Mouse (Mus musculus): Measurements from ENCODE around the gene Mtif3. TPM values are rescaled to one million over a fixed set of nuclear protein-coding genes. Genes with fewer than 3 reads are reported as not detected.

The Mtif3 gene
- polyA plus RNA-seq, 1 experiment from 2014 or later: 20.8 TPM

- Histone ChIP-seq H3K9me3 (replicated peaks) (no peaks in the 10 kb centered on the region), H3K27me3 (ENCODE audit: low read depth, poor library complexity, severe bottlenecking) (peaks cover 11% of the 10 kb centered on the region), H3K4me1 (peaks cover 7% of the 10 kb centered on the region), H3K36me3 (no peaks in the 10 kb centered on the region), H3K27ac (replicated peaks) (no peak overlapping the region), H3K4me3 (peak overlapping the region; percentile 33)
- WGBS: 25% methylated on average over 14 of the region's 14 CpGs
- DNase-seq (ENCODE audit: low spot score): peak; percentile 80
Observed at GRCm38 (mm10) chr5:146905486-146906172, 58.0 kb downstream of the Mtif3 start.

DNA sequence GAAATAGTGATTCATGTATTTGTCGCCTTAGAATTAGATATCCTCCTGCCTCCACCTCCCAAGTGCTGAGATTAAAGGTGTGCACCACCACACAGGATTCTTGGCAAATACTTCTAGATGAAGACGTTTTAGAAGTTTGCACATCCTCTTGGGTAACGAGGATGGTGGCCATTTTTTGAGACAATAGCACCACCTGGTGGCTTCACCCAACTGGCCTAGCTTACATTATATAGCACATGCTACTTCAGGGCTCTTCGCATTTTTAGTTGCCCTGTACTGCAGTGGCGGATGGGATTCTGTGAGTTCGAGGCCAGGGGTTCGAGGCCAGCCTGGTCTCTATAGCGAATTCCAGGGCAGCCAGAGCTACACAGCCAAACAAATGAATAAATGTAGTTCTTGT lies 59.2 kb downstream of the Mtif3 start:
- Histone ChIP-seq H3K4me3 (no peak overlapping the region), H3K9me3 (replicated peaks) (no peaks in the 10 kb centered on the region), H3K4me1 (peaks cover 7% of the 10 kb centered on the region), H3K36me3 (no peaks in the 10 kb centered on the region), H3K27me3 (ENCODE audit: low read depth, poor library complexity, severe bottlenecking) (peaks cover 11% of the 10 kb centered on the region), H3K27ac (replicated peaks) (no peak overlapping the region)
- WGBS: 45% methylated on average over 8 of the region's 8 CpGs
- DNase-seq (ENCODE audit: low spot score): peak; percentile 68

Other genes with a start within 250 kb of the Mtif3 start
- gene Usp12, start 168.8 kb downstream of the Mtif3 start, polyA plus RNA-seq (2016; fragmentation: Nextera tagmentation; extraction: Ambion mirVana): 14.4 and 14.6 TPM in 2 replicates
- 451 and 536 TPM in 2 replicates for gene Rpl21, start 130.9 kb downstream of the Mtif3 start, polyA plus RNA-seq (2016; fragmentation: Nextera tagmentation; extraction: Ambion mirVana)
- 30.1 and 37.2 TPM in 2 replicates for gene Rasl11a, start 118.7 kb downstream of the Mtif3 start, polyA plus RNA-seq (2016; fragmentation: Nextera tagmentation; extraction: Ambion mirVana)
- 113 and 121 TPM in 2 replicates for gene Gtf3a, start 15.1 kb downstream of the Mtif3 start, polyA plus RNA-seq (2016; fragmentation: Nextera tagmentation; extraction: Ambion mirVana)
- 7.6 and 7.7 TPM in 2 replicates for gene Lnx2, start 112.8 kb upstream of the Mtif3 start, polyA plus RNA-seq (2016; fragmentation: Nextera tagmentation; extraction: Ambion mirVana)
- gene Polr1d, start 113.2 kb upstream of the Mtif3 start, polyA plus RNA-seq (2016; fragmentation: Nextera tagmentation; extraction: Ambion mirVana): 113 and 130 TPM in 2 replicates
- 7.0 and 11.1 TPM in 2 replicates for gene Gsx1, start 224.9 kb upstream of the Mtif3 start, polyA plus RNA-seq (2016; fragmentation: Nextera tagmentation; extraction: Ambion mirVana)

All from midbrain, embryonic 10.5 days (tissue).